Mouse (Mus musculus): ENCODE measurements at regions not wholly inside any gene's neighbourhood (a gene's known extent, or its start where the extent isn't known, plus 50 kb on each side); places are given as distances from the start of the nearest gene placed in this dataset.
A peak's percentile ranks its signal among the peaks of the same experiment; 100 is the strongest.

- no peak for DNase-seq
- intact Hi-C loops (cut with DNase I) = no loop called here
Observed at GRCm38 (mm10) chr4:148384251-148385230, 60.0 kb downstream of the Ubiad1 start.

- intact Hi-C loops (cut with DNase I) = no loop called here
- DNase-seq = no peak
Observed at GRCm38 (mm10) chr4:148380562-148380961, 64.0 kb downstream of the Ubiad1 start.

GRCm38 (mm10) chr4:148378491-148378890 is 66.1 kb downstream of the Ubiad1 start:
- no peak for DNase-seq
- intact Hi-C loops (cut with DNase I) = no loop called here

- intact Hi-C loops (cut with DNase I) = no loop called here
- DNase-seq = peak; percentile 30 to 49
Observed at GRCm38 (mm10) chr4:148377368-148377767, 67.2 kb downstream of the Ubiad1 start.

- peak; percentile 16 to 29 for DNase-seq
- intact Hi-C loops (cut with DNase I) = no loop called here
Observed at GRCm38 (mm10) chr4:148376439-148376838, 68.1 kb downstream of the Ubiad1 start.

GRCm38 (mm10) chr4:148371489-148371888 is 73.1 kb downstream of the Ubiad1 start:
- DNase-seq = no peak
- intact Hi-C loops (cut with DNase I) = no loop called here

GRCm38 (mm10) chr4:148367671-148368070 is 76.9 kb downstream of the Ubiad1 start:
- intact Hi-C loops (cut with DNase I) = no loop called here
- no peak for DNase-seq

- no peak for DNase-seq
- intact Hi-C loops (cut with DNase I) = no loop called here
Observed at GRCm38 (mm10) chr4:148365804-148366203, 78.0 kb upstream of the Disp3 start.

GRCm38 (mm10) chr4:148363366-148364121 is 75.8 kb upstream of the Disp3 start:
- DNase-seq = no peak
- intact Hi-C loops (cut with DNase I) = no loop called here

GRCm38 (mm10) chr4:148360931-148361330 is 73.2 kb upstream of the Disp3 start:
- DNase-seq = no peak
- intact Hi-C loops (cut with DNase I) = no loop called here

GRCm38 (mm10) chr4:148358336-148358735 is 70.6 kb upstream of the Disp3 start:
- intact Hi-C loops (cut with DNase I) = no loop called here
- no peak for DNase-seq

GRCm38 (mm10) chr4:148357221-148357621 is 69.5 kb upstream of the Disp3 start:
- intact Hi-C loops (cut with DNase I) = no loop called here

GRCm38 (mm10) chr4:148356654-148357053 is 68.9 kb upstream of the Disp3 start:
- DNase-seq = no peak
- intact Hi-C loops (cut with DNase I) = no loop called here

More at GRCm38 (mm10) chr4:148357221-148357621, 69.5 kb upstream of the Disp3 start:
- no peak for DNase-seq

GRCm38 (mm10) chr4:148353969-148354368 is 66.2 kb upstream of the Disp3 start:
- DNase-seq = no peak
- intact Hi-C loops (cut with DNase I) = no loop called here

GRCm38 (mm10) chr4:148352690-148353089 is 64.9 kb upstream of the Disp3 start:
- intact Hi-C loops (cut with DNase I) = no loop called here
- no peak for DNase-seq

GRCm38 (mm10) chr4:148341531-148342157 is 53.9 kb upstream of the Disp3 start:
- no peak for DNase-seq
- intact Hi-C loops (cut with DNase I) = no loop called here

GRCm38 (mm10) chr4:148340342-148340741 is 52.6 kb upstream of the Disp3 start:
- no peak for DNase-seq
- intact Hi-C loops (cut with DNase I) = no loop called here

- intact Hi-C loops (cut with DNase I) = no loop called here
- no peak for DNase-seq
Observed at GRCm38 (mm10) chr4:148337890-148338880, 50.4 kb upstream of the Disp3 start.

Measured in heart, postnatal 10 days (tissue).